Mouse (Mus musculus): ENCODE data around the gene Dst. TPM values are rescaled to one million over a fixed set of nuclear protein-coding genes. Genes with fewer than 3 reads are reported as not detected.

Gene Dst
- total and polyA plus RNA-seq, 3 experiments, result 0.08 to 0.60 TPM; not detected in 1

GRCm38 (mm10) chr1:34315381-34315780 lies 407.4 kb downstream of the Dst start:
- Histone ChIP-seq H3K36me3 (ENCODE audit: control insufficient read depth in 1 of 2, insufficient read depth in 2 of 2, low read length in 2 of 2) (no peaks in the 10 kb centered on the region), H3K9me3 (replicated peaks; ENCODE audit: insufficient read depth, low read length) (no peaks in the 10 kb centered on the region), H3K27me3 (ENCODE audit: control insufficient read depth in 1 of 2, insufficient read depth in 2 of 2, low read length in 2 of 2) (no peaks in the 10 kb centered on the region), H3K9ac (ENCODE audit: control insufficient read depth, low read depth, low read length, poor library complexity, severe bottlenecking) (no peak overlapping the region), H3K4me3 (ENCODE audit: control insufficient read depth in 1 of 2, insufficient read depth in 1 of 2, low read depth in 2 of 2, low read length in 2 of 2) (no peak overlapping the region), H3K4me1 (ENCODE audit: control insufficient read depth in 1 of 2, insufficient read depth in 2 of 2, low read length in 2 of 2) (no peaks in the 10 kb centered on the region), H3K27ac (ENCODE audit: control insufficient read depth, low read depth, low read length) (no peak overlapping the region), H3K79me2 (ENCODE audit: control insufficient read depth, insufficient read depth, low read length, poor library complexity) (no peaks in the 10 kb centered on the region)
- no peak for DNase-seq (ENCODE audit: low read depth, low spot score)
- no peak for TF ChIP-seq GATA1 (IDR thresholded peaks at IDR 0.05; ENCODE audit: low read depth, low read length)
- no peak for TF ChIP-seq MXI1 (IDR thresholded peaks at IDR 0.05; ENCODE audit: low read depth, low read length)
- no peak for TF ChIP-seq ETS1 (IDR thresholded peaks at IDR 0.05; ENCODE audit: low read depth, low read length)
- no peak for TF ChIP-seq ZKSCAN1 (IDR thresholded peaks at IDR 0.05; ENCODE audit: low read depth, low read length)
- TF ChIP-seq ZNF384 (IDR thresholded peaks at IDR 0.05; ENCODE audit: low read depth, low read length), result no peak
- no peak for TF ChIP-seq MAX (IDR thresholded peaks at IDR 0.05; ENCODE audit: low read length)
- TF ChIP-seq ZC3H11A (IDR thresholded peaks at IDR 0.05; ENCODE audit: low read depth, low read length), result no peak
- TF ChIP-seq JUND (IDR thresholded peaks at IDR 0.05; ENCODE audit: low read depth, low read length), result no peak

DNA sequence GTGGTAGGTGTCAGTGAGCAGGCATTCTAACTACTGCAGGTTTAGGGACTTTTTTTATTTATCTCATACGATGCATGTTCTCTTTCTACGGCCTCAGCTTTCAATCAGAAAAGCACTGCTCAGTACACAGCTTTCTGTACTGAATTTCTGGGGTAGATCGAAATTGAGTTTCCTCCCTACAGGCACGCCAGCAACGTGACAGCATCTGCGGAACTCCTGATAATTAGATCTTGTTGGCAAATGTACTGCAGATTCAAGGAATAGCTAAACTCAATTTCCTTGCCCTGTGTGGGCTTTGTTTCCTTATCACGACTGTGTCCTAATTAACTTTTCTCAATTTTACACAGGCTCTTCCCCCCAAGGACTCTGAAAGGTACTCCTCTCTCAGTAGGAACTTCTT lies 416.2 kb downstream of the Dst start:
- TF ChIP-seq USF1 (IDR thresholded peaks at IDR 0.05; ENCODE audit: low read depth, low read length), result no peak
- no peak for TF ChIP-seq MAZ (IDR thresholded peaks at IDR 0.05; ENCODE audit: low read depth, low read length)
- TF ChIP-seq ZNF384 (IDR thresholded peaks at IDR 0.05; ENCODE audit: low read depth, low read length), result no peak
- TF ChIP-seq E2F4 (IDR thresholded peaks at IDR 0.05; ENCODE audit: borderline replicate concordance, low read depth, low read length), result no peak
- TF ChIP-seq ZKSCAN1 (IDR thresholded peaks at IDR 0.05; ENCODE audit: low read depth, low read length), result no peak
- no peaks in the 10 kb centered on the region for H3K4me1 ChIP-seq (ENCODE audit: control insufficient read depth in 1 of 2, insufficient read depth in 2 of 2, low read length in 2 of 2)
- H3K36me3 ChIP-seq (ENCODE audit: control insufficient read depth in 1 of 2, insufficient read depth in 2 of 2, low read length in 2 of 2), result no peaks in the 10 kb centered on the region
- H3K9ac ChIP-seq (ENCODE audit: control insufficient read depth, low read depth, low read length, poor library complexity, severe bottlenecking), result no peak overlapping the region
- H3K27me3 ChIP-seq (ENCODE audit: control insufficient read depth in 1 of 2, insufficient read depth in 2 of 2, low read length in 2 of 2), result no peaks in the 10 kb centered on the region
- H3K4me3 ChIP-seq (ENCODE audit: control insufficient read depth in 1 of 2, insufficient read depth in 1 of 2, low read depth in 2 of 2, low read length in 2 of 2), result no peak overlapping the region
- no peak for DNase-seq (ENCODE audit: low read depth, low spot score)
- H3K79me2 ChIP-seq (ENCODE audit: control insufficient read depth, insufficient read depth, low read length, poor library complexity), result no peaks in the 10 kb centered on the region
- no peak overlapping the region for H3K27ac ChIP-seq (ENCODE audit: control insufficient read depth, low read depth, low read length)
- no peaks in the 10 kb centered on the region for H3K9me3 ChIP-seq (replicated peaks; ENCODE audit: insufficient read depth, low read length)

DNA sequence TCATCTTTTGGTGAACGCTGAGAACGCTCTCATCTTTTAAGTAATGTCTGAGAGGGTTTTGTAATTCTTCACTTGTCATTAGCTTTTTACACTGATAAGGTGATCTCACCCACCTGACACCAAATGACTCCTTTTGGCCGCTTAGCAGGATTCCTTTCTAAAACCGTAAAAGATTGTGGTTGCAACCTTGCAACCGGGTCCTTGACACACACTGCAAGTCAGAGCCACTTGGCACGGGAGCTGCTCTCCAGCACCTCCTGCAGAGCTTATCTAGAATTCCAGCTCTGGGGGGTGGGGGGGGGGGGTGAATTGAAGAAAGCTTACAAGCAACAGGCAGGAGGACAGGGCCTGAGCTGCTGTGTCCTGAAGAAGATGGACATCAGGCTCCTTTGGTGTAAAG lies 420.6 kb downstream of the Dst start:
- no peak for TF ChIP-seq NELFE (IDR thresholded peaks at IDR 0.05; ENCODE audit: low read depth, low read length)
- no peak for TF ChIP-seq CHD2 (IDR thresholded peaks at IDR 0.05; ENCODE audit: low read length)
- no peak for TF ChIP-seq ZMIZ1 (IDR thresholded peaks at IDR 0.05; ENCODE audit: low read depth, low read length)
- no peak for TF ChIP-seq UBTF (IDR thresholded peaks at IDR 0.05; ENCODE audit: borderline replicate concordance, insufficient read depth, low read depth, low read length)
- no peak for TF ChIP-seq MAZ (IDR thresholded peaks at IDR 0.05; ENCODE audit: low read depth, low read length)
- no peak for TF ChIP-seq TAL1 (IDR thresholded peaks at IDR 0.05; ENCODE audit: low read length)
- TF ChIP-seq TBP (IDR thresholded peaks at IDR 0.05; ENCODE audit: low read depth, low read length), result no peak
- no peak for TF ChIP-seq MAFK (IDR thresholded peaks at IDR 0.05; ENCODE audit: borderline replicate concordance, low read depth, low read length)
- TF ChIP-seq MEF2A (IDR thresholded peaks at IDR 0.05; ENCODE audit: extremely low read depth, insufficient replicate concordance, low read depth, low read length, poor library complexity, severe bottlenecking), result no peak
- no peak for TF ChIP-seq GABPA (IDR thresholded peaks at IDR 0.05; ENCODE audit: low read depth, low read length)
- no peak for TF ChIP-seq MYB (IDR thresholded peaks at IDR 0.05; ENCODE audit: low read depth, low read length)
- no peak for TF ChIP-seq POLR2AphosphoS2 (IDR thresholded peaks at IDR 0.05; ENCODE audit: low read length)
- no peak for TF ChIP-seq RCOR1 (IDR thresholded peaks at IDR 0.05; ENCODE audit: low read depth, low read length)
- no peak for TF ChIP-seq ETS1 (IDR thresholded peaks at IDR 0.05; ENCODE audit: low read depth, low read length)
- TF ChIP-seq RAD21 (IDR thresholded peaks at IDR 0.05; ENCODE audit: low read depth, low read length), result no peak
- no peak for TF ChIP-seq ZC3H11A (IDR thresholded peaks at IDR 0.05; ENCODE audit: low read depth, low read length)
- H3K9me3 ChIP-seq (replicated peaks; ENCODE audit: insufficient read depth, low read length), result no peaks in the 10 kb centered on the region
- H3K36me3 ChIP-seq (ENCODE audit: control insufficient read depth in 1 of 2, insufficient read depth in 2 of 2, low read length in 2 of 2), result no peaks in the 10 kb centered on the region
- no peaks in the 10 kb centered on the region for H3K27me3 ChIP-seq (ENCODE audit: control insufficient read depth in 1 of 2, insufficient read depth in 2 of 2, low read length in 2 of 2)
- no peak overlapping the region for H3K9ac ChIP-seq (ENCODE audit: control insufficient read depth, low read depth, low read length, poor library complexity, severe bottlenecking)
- H3K4me1 ChIP-seq (ENCODE audit: control insufficient read depth in 1 of 2, insufficient read depth in 2 of 2, low read length in 2 of 2), result no peaks in the 10 kb centered on the region
- DNase-seq (ENCODE audit: low read depth, low spot score), result no peak
- no peak overlapping the region for H3K4me3 ChIP-seq (ENCODE audit: control insufficient read depth in 1 of 2, insufficient read depth in 1 of 2, low read depth in 2 of 2, low read length in 2 of 2)
- no peaks in the 10 kb centered on the region for H3K79me2 ChIP-seq (ENCODE audit: control insufficient read depth, insufficient read depth, low read length, poor library complexity)
- no peak overlapping the region for H3K27ac ChIP-seq (ENCODE audit: control insufficient read depth, low read depth, low read length)

Measured in MEL (cell line).